18 mouse cellular contexts compared by ENCODE assay signal in genomic region chr5:124287616-124288247, GRCm38 (mm10). TPM values are rescaled to one million over a fixed set of nuclear protein-coding genes. Genes with fewer than 3 reads are reported as not detected.
DNase-seq lines count a peak whose midpoint lies in the region; TF ChIP-seq lines count a peak whose summit lies in the region.
"Had no signal": no experiment of that assay in that cellular context is flagged by ENCODE, and none has a peak within 500 bp of the region (broad histone marks: within the 10 kb centered on the region; RNA-seq: fewer than 3 reads in every experiment).

No protein-coding gene starts in this region.

- no peak for TF ChIP-seq EP300 in heart, adult 2 months (IDR thresholded peaks at IDR 0.05; ENCODE audit: insufficient read depth, low read depth, low read length)

- WGBS in heart, adult 2 months: 96% methylated on average over 6 of the region's 6 CpGs

- no peak overlapping the region for H3K27ac ChIP-seq in heart, adult 2 months
- H3K27ac ChIP-seq: forebrain, embryonic 12.5 days; gastrocnemius, adult 2 months; hindbrain, embryonic 12.5 days; limb, embryonic 10.5 days had no signal

- no peaks in the 10 kb centered on the region for H3K4me1 ChIP-seq in heart, adult 2 months (ENCODE audit: control insufficient read depth, insufficient read depth, low read length)
- H3K4me1 ChIP-seq in E14TG2a.4 (replicated peaks; ENCODE audit: low read depth, low read length): no peaks in the 10 kb centered on the region
- H3K4me1 ChIP-seq: forebrain, embryonic 12.5 days; hindbrain, embryonic 12.5 days; limb, embryonic 10.5 days had no signal

- no peak for DNase-seq in heart, adult 2 months
- no peak for DNase-seq in heart, postnatal 25 days (ENCODE audit: low spot score)
- DNase-seq in left cerebral cortex, postnatal 14 days (ENCODE audit: low spot score in 2 of 2): peak; percentile 44 to 46
- no peak for DNase-seq in left cerebral cortex, postnatal 36 days (ENCODE audit: low spot score in 2 of 2)
- peak; percentile 55 for DNase-seq in ZHBTc4 (ENCODE audit: low read depth, low spot score)
- no peak for DNase-seq in cerebellum, adult 8-10 months
- no peak for DNase-seq in heart, postnatal 4 days
- DNase-seq: adrenal gland, postnatal 14 days; cerebellum, postnatal 10 days; embryo, embryonic 11 days; gastrocnemius, adult 2 months; kidney, postnatal 14 days; thymus, postnatal 36 days had no signal

- TF ChIP-seq POLR2A in heart, adult 2 months (IDR thresholded peaks at IDR 0.05; ENCODE audit: insufficient read depth, low read depth, low read length): no peak

- no peaks in the 10 kb centered on the region for H3K9me3 ChIP-seq in E14TG2a.4 (ENCODE audit: low read length)
- H3K9me3 ChIP-seq: hindbrain, embryonic 12.5 days; limb, embryonic 10.5 days; megakaryocyte, embryonic 14.5 days had no signal

- H3K79me2 ChIP-seq in heart, adult 2 months (replicated peaks; ENCODE audit: control insufficient read depth, insufficient read depth, low read length): no peaks in the 10 kb centered on the region

- intact Hi-C loops in heart, adult 2 months (cut with DNase I): no loop called here
- intact Hi-C loops in heart, postnatal 25 days (cut with DNase I): no loop called here
- intact Hi-C loops in left cerebral cortex, postnatal 14 days (cut with DNase I): no loop called here
- intact Hi-C loops in left cerebral cortex, postnatal 36 days (cut with DNase I): no loop called here

- no peaks in the 10 kb centered on the region for H3K36me3 ChIP-seq in heart, adult 2 months (ENCODE audit: control insufficient read depth, insufficient read depth, low read length)
- H3K36me3 ChIP-seq in E14TG2a.4 (ENCODE audit: insufficient read depth, low read length): peaks cover 75% of the 10 kb centered on the region

- H3K27me3 ChIP-seq in heart, adult 2 months (ENCODE audit: control insufficient read depth, insufficient read depth, low read length): no peaks in the 10 kb centered on the region
- H3K27me3 ChIP-seq in E14TG2a.4 (ENCODE audit: insufficient read depth, low read length): no peaks in the 10 kb centered on the region
- H3K27me3 ChIP-seq: forebrain, embryonic 12.5 days; hindbrain, embryonic 12.5 days; megakaryocyte, embryonic 14.5 days had no signal

- TF ChIP-seq CTCF in heart, adult 2 months (IDR thresholded peaks at IDR 0.05): peak; percentile 32
- peak; percentile 65 for TF ChIP-seq CTCF in E14TG2a.4 (conservative IDR thresholded peaks at IDR 0.05; ENCODE audit: low read length)

- H3K9ac ChIP-seq in heart, adult 2 months (ENCODE audit: low read depth, low read length): no peak overlapping the region
- H3K9ac ChIP-seq: forebrain, embryonic 12.5 days; hindbrain, embryonic 12.5 days had no signal

- no peak overlapping the region for H3K4me3 ChIP-seq in heart, adult 2 months
- no peak overlapping the region for H3K4me3 ChIP-seq in E14TG2a.4 (replicated peaks; ENCODE audit: low read length)
- H3K4me3 ChIP-seq: forebrain, embryonic 12.5 days; gastrocnemius, adult 2 months; hindbrain, embryonic 12.5 days; limb, embryonic 10.5 days; megakaryocyte, embryonic 14.5 days had no signal

RNA-seq across cellular contexts. Expression of gene Pitpnm2, which starts 38.2 kb away (rescaled TPM):
- 10 to 100 TPM; 40.1 TPM for total RNA-seq in heart, adult 2 months (2021)
- polyA plus RNA-seq in heart, adult 2 months (2012; rRNA removed): 34.9 and 37.7 TPM in 2 replicates
- 10 to 100 TPM; 42.5 to 50.9 TPM for total RNA-seq in heart, postnatal 25 days (2021)
- 100 to 1,000 TPM; 202 to 237 TPM for total RNA-seq in left cerebral cortex, postnatal 14 days (2021)
- 100 to 1,000 TPM; 233 to 375 TPM for total RNA-seq in left cerebral cortex, postnatal 36 days (2021)
- total RNA-seq in heart, postnatal 4 days (2021): 10 to 100 TPM; 45.9 to 52.2 TPM

RNA-seq across cellular contexts. Expression of gene Mphosph9, which starts 40.0 kb away (rescaled TPM):
- 1 to 10 TPM; 4.4 to 5.4 TPM for total RNA-seq in heart, adult 2 months (2021)
- 2.8 and 4.4 TPM in 2 replicates for polyA plus RNA-seq in heart, adult 2 months (2012; rRNA removed)
- 1 to 10 TPM; 4.0 to 4.6 TPM for total RNA-seq in heart, postnatal 25 days (2021)
- total RNA-seq in left cerebral cortex, postnatal 14 days (2021): 10 to 100 TPM; 17.5 to 18.9 TPM
- total RNA-seq in left cerebral cortex, postnatal 36 days (2021): 10 to 100 TPM; 19.6 to 23.8 TPM
- total RNA-seq in heart, postnatal 4 days (2021): 10 to 100 TPM; 12.1 to 13.9 TPM

RNA-seq across cellular contexts. Expression of gene 2810006K23Rik, which starts 40.2 kb away (rescaled TPM):
- total RNA-seq in heart, adult 2 months (2021): 10 to 100 TPM; 11.4 to 12.0 TPM
- 6.9 and 11.7 TPM in 2 replicates for polyA plus RNA-seq in heart, adult 2 months (2012; rRNA removed)
- 10 to 100 TPM; 10.5 to 13.6 TPM for total RNA-seq in heart, postnatal 25 days (2021)
- total RNA-seq in left cerebral cortex, postnatal 14 days (2021): 10 to 100 TPM; 13.7 to 15.2 TPM
- 10 to 100 TPM; 14.4 to 15.4 TPM for total RNA-seq in left cerebral cortex, postnatal 36 days (2021)
- 10 to 100 TPM; 11.7 to 13.0 TPM for total RNA-seq in heart, postnatal 4 days (2021)

Comparison
In these comparisons a context has a peak if more than half of its experiments do, and no peak if none do; other contexts are left out.
1. DNase-seq: peak in left cerebral cortex, postnatal 14 days (2 of 2) and ZHBTc4 (single experiment); none in heart, adult 2 months (0 of 2), heart, postnatal 25 days (single experiment), left cerebral cortex, postnatal 36 days (0 of 2), cerebellum, adult 8-10 months (single experiment) and heart, postnatal 4 days (single experiment).